Mouse (Mus musculus): ENCODE measurements around the gene Selenov.
A peak's percentile ranks its signal among the peaks of the same experiment; 100 is the strongest.
"Not testable (repeated sequence)": the region's sequence is repeated elsewhere in the genome, so short reads cannot be mapped to it uniquely, and the experiment has no call there.

The Selenov gene

GRCm38 (mm10) chr7:28294481-28294880 is 3.5 kb upstream of the Selenov start:
- DNase-seq (ENCODE audit: inconsistent ontology term) = peak; percentile 78

- DNase-seq (ENCODE audit: inconsistent ontology term) = peak; percentile 20
Observed at GRCm38 (mm10) chr7:28290165-28290564, 821 bp downstream of the Selenov start.

GRCm38 (mm10) chr7:28280630-28281029 is 10.4 kb downstream of the Selenov start:
- no peak for DNase-seq (ENCODE audit: inconsistent ontology term)

GRCm38 (mm10) chr7:28278279-28278652 is 12.7 kb downstream of the Selenov start:
- no peak for DNase-seq (ENCODE audit: inconsistent ontology term)

- peak; percentile 92 for DNase-seq (ENCODE audit: inconsistent ontology term)
Observed at GRCm38 (mm10) chr7:28277615-28278278, 13.2 kb downstream of the Selenov start, which contains the start of gene Eid2b. Eid2b (plus strand) TSS chr7:28277739.

GRCm38 (mm10) chr7:28277237-28277614 is 13.8 kb downstream of the Selenov start:
- no peak for DNase-seq (ENCODE audit: inconsistent ontology term)

- no peak for DNase-seq (ENCODE audit: inconsistent ontology term)
Observed at GRCm38 (mm10) chr7:28271761-28272160, 19.2 kb downstream of the Selenov start.

GRCm38 (mm10) chr7:28269355-28269754 is 21.6 kb downstream of the Selenov start:
- no peak for DNase-seq (ENCODE audit: inconsistent ontology term)

GRCm38 (mm10) chr7:28268576-28268975 is 22.4 kb downstream of the Selenov start:
- no peak for DNase-seq (ENCODE audit: inconsistent ontology term)

- DNase-seq (ENCODE audit: inconsistent ontology term) = peak; percentile 67
Observed at GRCm38 (mm10) chr7:28268042-28268531, 22.9 kb downstream of the Selenov start.

GRCm38 (mm10) chr7:28267129-28268041 is 23.6 kb downstream of the Selenov start, which contains the start of gene Eid2:
Eid2 (plus strand) TSS chr7:28267881.
- DNase-seq (ENCODE audit: inconsistent ontology term) = peak; percentile 85

- no peak for DNase-seq (ENCODE audit: inconsistent ontology term)
Observed at GRCm38 (mm10) chr7:28265391-28265790, 25.6 kb downstream of the Selenov start.

- DNase-seq (ENCODE audit: inconsistent ontology term) = peak; percentile 53
Observed at GRCm38 (mm10) chr7:28263786-28264185, 27.2 kb downstream of the Selenov start.

- no peak for DNase-seq (ENCODE audit: inconsistent ontology term)
Observed at GRCm38 (mm10) chr7:28262861-28263260, 28.1 kb downstream of the Selenov start.

- DNase-seq (ENCODE audit: inconsistent ontology term) = no peak
Observed at GRCm38 (mm10) chr7:28255476-28255875, 35.5 kb downstream of the Selenov start.

- DNase-seq (ENCODE audit: inconsistent ontology term) = no peak
Observed at GRCm38 (mm10) chr7:28254591-28254990, 36.4 kb downstream of the Selenov start.

GRCm38 (mm10) chr7:28251976-28252375 is 39.0 kb downstream of the Selenov start:
- no peak for DNase-seq (ENCODE audit: inconsistent ontology term)

- DNase-seq (ENCODE audit: inconsistent ontology term) = no peak
Observed at GRCm38 (mm10) chr7:28248957-28249356, 42.0 kb downstream of the Selenov start.

GRCm38 (mm10) chr7:28243943-28244342 is 47.0 kb downstream of the Selenov start:
- DNase-seq (ENCODE audit: inconsistent ontology term) = not testable (repeated sequence)
